Mouse (Mus musculus) fat pad, adult 2 months (tissue): ENCODE measurements at regions not wholly inside any gene's neighbourhood (a gene's known extent, or its start where the extent isn't known, plus 50 kb on each side); places are given as distances from the start of the nearest gene placed in this dataset.

Experiments used
- DNase-seq: peaks from one replicate; pipeline ENCODE4 v3.0.0-alpha.2; 2011; ENCODE audit warnings: low read depth, low spot score; ENCODE audit errors: extremely low read depth

GRCm38 (mm10) chr9:96419151-96419550 is 54.9 kb upstream of the Atp1b3 start:
- DNase-seq = peak; percentile 34

GRCm38 (mm10) chr9:96415873-96416570 is 51.8 kb upstream of the Atp1b3 start:
- peak; percentile 82 for DNase-seq
